Mouse (Mus musculus): ENCODE data around the gene Mbd3.

The Mbd3 gene

DNA sequence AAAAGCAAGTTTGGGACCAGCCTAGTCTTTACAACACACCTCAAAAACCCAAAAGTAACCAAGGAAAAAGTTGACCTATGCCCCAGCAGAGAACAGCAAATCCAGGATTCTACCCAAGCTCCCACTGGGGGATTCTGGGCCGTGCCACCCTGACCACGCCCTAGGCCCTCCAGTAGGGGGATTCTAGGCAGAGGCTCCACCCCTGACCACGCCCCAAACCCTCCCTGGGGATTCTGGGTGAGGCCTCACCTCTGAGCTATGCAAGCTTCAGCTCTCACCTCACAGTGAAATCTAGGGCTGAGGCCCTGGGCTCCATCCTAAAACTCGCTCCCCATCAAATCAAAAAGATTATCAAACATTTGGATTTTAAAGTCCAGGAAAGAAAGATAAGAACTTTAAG, 24.2 kb upstream of the Mbd3 start:
- DNase-seq (ENCODE audit: low read depth, low spot score): no peak

DNA sequence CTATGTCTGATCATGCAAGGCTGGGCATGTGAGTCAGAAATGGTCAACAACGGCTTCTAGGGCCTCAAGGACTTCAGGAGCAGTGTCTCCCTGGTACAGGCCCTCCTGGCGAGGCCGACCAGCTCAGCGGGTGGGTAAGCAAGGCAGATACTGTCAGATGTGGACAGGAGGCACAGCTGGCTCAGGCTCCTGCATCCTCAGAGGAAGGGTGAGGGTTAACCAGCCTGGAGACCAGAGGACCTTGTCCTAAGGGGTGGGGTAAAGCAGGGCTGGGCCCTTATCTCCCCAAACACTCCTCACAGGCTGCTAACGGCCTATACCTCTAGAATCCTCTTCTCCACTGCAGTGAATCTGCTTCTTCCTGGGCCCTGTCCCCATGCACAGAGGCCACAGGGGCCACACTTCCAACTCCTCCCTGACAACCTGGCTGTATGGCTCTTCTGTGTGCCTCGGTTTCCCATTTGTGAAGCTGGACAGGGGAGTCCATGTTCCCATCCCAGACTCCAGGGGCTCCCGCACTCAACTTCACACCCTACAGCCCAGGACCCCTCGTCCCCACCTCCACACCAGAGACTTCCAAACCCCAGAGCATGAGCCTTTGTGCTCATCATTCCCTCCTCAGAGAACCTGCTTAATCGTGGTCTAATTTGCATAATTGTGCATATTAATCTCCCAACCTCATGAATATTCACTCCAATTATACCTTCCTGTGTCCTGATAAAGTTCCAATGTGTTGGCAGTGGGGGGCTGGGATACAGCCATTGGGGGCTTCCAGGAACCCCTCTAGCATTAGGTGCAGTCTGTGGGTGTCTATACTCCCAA, 22.5 kb upstream of the Mbd3 start:
- no peak for DNase-seq (ENCODE audit: low read depth, low spot score)

DNA sequence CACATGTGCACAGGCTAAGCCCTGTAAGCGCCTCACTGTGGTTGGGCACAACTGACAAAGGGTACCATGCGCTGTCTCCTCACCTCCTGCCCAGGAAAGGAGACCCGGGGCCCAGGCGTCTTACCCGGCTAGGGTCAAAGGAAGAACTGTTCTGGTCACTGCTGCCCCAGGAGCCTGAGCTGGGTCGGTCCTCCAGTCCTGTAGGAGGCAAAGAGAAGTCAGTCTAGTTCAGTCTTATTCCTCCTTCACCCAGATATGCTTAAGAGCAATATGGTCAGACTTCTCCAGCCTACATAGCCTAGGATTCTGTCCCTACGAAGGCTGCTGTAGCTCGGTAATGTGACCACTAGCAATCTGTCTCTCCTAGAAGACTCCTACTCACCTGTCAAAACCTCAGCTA, 21.9 kb upstream of the Mbd3 start:
- DNase-seq (ENCODE audit: low read depth, low spot score): no peak

DNA sequence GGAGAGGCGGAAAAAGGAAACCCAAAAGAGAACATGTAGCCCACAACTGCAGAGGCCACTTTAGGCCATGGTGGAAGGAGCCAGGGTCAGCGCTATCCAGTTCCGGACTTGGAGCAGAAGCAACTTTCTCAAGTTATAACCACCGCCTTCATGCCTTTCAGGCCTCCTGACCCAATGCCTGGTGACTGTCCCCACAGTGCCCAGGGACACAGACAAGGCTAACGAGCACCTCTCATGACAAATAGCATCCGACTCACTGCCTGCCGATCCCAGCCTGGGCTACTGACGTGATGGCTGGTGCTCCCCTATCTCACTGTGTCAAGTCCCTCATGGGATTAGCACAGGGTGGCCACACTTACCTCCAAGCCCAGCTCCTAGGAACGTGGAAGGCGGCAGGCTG, 21.4 kb upstream of the Mbd3 start:
- DNase-seq (ENCODE audit: low read depth, low spot score): no peak

DNA sequence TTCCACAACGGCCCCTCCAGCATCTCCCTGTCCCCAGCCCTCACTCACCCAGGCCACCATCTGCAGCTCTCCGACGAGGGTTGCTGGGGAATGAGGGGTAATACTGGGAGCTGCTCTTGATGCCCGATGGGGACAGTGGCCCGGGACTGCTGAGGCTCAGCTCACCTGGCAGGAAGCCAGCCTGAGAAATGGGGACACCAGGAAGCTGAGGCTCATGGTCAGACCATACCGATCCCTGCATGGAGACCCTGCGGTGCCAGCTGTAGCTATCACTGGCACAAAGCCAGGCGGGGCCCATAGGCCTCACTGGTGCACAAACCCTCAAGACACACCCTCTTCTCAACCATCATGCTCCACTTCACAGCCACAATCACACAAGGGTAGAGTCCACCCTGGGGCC, 20.1 kb upstream of the Mbd3 start:
- no peak for DNase-seq (ENCODE audit: low read depth, low spot score)

DNA sequence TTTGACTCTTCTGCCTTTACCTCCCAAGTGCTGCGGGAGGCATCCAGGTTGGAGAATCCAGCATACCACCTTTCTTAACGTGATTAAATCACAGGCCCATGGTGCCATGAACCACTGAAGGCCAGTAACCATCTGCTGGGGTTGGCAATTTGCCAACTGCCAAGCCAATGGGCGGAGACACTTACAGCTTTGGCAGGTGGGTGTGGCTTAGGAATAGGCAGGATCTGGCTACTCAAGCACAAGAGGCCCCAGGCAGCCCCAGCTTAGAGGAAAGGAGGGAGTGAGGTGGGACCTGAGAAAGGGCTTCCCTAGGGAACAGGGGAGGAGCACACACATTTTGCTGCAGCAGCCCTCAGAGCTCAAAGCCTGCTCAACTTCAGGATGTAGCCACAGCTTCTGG, 19.0 kb upstream of the Mbd3 start:
- DNase-seq (ENCODE audit: low read depth, low spot score): no peak

DNA sequence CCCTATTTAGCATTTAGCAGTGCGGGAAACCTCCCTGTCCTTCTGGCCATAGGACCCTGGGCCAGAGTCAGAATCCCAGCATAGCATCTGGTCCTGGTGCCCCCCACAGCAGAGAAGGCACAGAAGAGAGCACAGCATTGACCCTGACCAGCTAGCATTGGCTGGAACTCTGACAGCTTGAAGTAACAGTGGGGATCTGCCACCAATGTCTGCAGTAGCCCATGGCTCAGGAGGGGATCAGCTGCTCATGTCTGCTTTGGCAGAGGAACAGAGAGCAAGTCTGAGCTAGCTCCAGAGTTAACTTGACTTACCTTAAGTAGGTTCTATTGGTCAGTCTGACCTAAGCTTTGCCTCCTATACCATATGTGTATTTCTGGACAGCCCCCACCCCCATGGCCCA, 18.5 kb upstream of the Mbd3 start:
- DNase-seq (ENCODE audit: low read depth, low spot score): no peak

DNA sequence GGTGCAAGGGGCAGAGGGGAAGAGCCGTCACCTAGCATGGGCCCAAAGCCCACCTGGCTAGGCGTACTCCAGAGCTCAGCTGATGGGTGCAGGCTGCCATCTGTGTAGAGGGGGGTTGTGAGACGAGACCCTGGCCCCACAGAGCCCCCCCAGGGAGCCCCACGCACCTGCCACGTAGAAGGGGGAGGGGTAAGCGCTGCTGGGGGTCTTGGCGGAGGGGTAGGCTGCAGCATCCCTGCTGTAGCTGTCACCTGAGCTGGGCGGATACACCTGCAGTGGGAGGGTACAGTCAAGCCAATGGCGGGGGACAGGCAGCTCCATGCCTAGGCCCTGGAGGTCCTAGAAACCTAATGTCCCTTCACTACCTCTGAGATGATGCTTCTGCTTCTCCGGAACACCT, 18.0 kb upstream of the Mbd3 start:
- no peak for DNase-seq (ENCODE audit: low read depth, low spot score)

DNA sequence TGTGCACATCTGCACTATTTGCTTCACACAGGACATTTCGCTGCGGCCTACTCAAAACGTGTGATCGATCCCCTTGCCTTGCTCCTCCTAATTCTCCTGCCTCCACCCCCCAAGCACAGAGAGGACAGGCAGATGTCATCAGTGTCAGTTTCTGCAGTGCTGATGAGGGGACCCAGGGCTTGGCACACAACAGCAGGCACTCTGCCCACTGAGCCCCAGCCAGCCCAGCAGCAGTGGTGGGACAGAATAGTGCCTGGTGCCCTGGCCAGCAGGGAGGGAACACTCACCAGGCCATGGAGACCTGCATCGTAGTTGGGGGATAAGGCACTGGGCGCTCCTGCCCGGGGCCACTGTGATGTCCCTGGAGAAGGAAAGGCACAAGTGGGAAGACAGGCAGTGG, 16.2 kb upstream of the Mbd3 start:
- DNase-seq (ENCODE audit: low read depth, low spot score): no peak

DNA sequence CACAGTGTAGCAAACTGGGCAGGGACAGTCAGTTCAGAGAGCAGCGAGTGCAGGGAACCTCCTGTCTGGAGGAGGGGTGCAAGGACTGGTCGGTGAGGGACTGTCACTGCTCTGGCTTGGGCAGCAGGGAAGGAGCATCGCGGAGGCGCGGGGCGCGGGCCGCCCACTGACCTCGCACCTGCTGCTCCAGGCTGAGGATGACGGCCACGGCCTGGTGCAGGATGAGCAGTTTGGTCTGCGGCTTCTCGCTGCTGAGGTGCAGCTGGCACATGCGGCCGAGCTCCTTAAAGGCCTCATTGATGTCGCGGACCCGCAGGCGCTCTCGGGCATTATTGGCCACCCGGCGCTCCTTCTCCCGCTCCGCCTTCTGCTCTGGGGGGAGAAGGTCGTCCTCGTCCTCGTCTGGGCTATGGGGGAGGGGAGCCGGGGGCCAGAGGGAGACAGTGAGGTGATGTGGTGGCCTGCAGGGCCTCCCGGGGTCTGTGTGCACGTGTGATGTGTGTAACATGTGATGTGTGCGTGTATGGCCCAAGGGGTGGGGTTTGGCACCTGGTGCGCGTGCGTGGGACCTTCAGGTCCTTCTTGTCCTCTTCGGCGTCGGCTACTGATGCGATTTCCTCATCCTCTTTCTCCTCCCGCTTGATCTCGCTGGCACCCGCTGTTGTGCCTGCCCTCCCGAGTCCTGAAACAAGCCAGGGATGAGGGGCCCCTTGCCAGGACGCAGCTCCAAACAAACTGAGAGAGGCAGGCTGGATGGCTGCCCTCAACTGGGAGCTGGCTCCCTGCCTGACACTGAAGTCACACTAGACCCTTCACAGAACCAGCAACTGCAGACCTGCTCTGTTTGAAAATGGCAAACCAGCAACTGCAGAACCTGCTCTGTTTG, 13.5 kb upstream of the Mbd3 start:
- DNase-seq (ENCODE audit: low read depth, low spot score): no peak

DNA sequence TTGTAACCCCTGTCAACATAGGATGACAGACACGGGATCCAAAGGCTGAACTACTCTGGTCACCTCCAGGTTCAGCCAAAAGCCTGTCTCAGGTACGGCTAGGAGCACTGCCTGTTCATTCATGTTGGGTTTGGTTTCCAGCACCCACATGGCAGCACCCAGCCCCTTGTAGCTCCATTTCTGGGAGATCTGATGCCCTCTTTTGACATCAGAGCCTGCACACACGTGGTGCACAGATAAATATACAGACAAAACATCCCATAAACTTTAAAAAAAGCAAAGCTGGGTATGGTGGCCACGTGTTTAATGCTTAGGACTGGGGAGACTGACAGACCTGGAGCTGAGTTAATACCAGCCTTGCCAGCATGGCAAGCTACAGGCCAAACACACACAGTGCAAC, 8.6 kb upstream of the Mbd3 start:
- no peak for DNase-seq (ENCODE audit: low read depth, low spot score)

DNA sequence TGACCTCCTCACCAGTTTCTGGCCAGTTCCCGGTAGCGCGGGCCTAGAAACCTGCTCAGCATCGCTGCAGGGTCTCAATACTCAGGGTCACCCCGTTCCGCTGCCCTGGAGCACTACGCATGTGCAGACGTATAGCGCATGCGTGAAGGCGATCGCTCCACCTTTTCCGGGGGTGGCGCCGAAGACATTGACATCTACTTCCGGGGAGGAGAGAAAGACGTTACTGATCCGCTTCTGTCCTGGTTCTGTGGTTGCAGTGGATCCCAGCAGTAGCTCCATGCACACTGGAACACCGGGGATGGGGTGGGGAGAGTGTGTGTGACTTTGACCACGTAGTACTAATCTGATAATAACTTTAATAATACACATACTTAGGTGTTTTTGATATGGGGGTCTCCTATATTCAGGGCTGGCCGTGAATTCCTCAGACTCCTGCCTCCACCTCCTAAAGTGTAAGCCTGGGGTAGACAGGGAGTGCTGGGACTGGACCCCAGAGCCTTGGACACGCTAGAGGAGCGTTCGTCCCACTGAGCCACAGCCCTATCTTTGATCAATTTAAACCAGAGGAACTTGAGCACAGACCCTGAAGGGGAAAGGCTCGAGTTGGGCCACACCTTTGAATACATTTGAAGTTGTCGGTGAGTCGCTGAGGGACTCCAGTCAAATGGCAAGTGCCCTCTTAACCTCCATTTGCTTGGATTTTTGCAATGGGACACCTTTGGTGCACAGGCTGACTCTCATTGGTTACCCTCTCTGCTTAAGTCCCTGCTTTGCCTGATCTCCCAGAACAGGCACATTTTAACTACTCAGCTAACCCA, 7.5 kb upstream of the Mbd3 start, which contains the start of gene Uqcr11:
Gene Uqcr11, minus strand, starts transcription at position 147 of the 818 bp plus-strand sequence.
- DNase-seq (ENCODE audit: low read depth, low spot score): peak; percentile 89

DNA sequence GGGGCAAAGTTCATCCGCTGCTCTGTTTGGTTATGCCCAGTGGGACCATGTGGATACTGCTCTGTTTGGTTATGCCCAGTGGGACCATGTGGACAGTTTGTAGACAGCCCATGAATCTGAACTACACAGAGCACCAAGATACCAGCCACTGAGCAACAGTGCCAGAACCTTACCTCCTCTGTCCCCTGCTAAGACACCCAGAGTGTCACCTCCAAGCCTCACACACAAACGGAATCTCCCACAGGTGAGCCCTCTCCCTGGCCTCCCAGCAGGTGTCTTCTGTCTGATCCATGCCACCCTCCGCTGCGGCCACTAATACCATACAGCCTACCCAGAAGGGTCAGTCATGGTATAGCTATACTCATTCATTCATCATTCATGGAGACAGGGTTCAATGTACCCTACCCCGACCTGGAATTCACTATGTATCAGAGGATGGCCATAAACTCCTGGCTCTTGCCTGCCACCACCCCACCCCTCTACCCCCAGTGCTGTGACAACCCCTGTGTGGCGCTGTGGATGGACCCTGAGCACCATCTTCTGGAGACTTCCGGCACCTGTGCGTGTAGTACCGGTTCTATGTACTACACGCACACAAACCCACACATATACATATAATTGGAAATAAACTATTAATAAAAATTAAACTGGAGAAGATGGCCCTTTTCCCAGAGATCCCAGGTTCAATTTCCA, 6.3 kb upstream of the Mbd3 start:
- DNase-seq (ENCODE audit: low read depth, low spot score): no peak

DNA sequence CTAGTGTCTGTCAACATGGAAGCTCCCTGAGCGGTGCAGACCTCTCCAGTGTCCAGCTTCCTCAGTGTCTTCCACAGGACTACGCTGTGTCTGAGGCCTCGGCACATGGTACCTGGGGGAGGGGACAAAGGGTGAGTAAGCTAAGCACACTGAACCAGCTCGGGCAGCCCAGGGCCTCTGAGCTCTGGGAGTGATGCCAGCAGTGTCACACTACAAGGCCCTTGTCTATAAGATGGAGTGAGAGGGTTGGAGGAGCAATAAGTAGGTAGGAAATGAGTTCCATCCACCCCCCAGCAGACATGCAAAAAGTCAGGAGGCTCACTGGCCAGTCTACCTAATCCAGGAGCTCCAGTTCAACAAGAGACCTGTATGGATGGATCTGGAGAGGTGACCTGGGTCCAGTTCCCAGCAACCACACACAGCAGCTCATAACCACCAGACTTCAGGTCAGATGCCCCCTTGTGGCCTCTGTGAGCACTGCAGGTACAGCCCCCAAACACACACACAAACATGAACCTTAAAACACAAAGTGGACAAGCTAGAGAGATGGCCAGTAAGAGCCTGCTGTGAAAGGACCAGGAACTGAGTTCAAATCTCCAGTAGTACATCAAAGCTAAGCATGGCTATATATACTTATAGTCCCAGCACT, 3.8 kb upstream of the Mbd3 start:
- no peak for DNase-seq (ENCODE audit: low read depth, low spot score)

DNA sequence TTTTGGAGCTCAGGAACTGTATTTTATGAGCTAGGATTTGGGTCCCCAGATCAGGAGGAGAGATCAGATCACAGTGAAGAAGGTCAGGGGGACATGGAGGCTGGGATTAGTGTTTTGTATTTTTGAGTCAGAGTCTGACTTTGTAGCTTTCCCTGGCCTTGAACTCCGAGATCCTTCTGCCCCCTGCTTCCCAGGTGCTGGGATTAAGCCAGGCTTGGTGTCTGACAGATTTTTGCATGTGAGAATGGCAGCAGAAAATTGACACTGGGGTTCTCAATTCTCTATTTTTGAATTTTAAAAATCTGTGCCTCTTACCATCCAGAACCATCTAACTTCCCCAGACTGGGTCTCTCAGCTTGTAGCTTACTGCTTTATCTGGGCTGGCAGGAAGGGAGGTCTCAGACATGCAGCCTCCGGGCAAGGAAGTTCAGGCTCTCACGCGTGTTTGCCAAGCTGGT, 1.4 kb upstream of the Mbd3 start:
- DNase-seq (ENCODE audit: low read depth, low spot score): no peak

DNA sequence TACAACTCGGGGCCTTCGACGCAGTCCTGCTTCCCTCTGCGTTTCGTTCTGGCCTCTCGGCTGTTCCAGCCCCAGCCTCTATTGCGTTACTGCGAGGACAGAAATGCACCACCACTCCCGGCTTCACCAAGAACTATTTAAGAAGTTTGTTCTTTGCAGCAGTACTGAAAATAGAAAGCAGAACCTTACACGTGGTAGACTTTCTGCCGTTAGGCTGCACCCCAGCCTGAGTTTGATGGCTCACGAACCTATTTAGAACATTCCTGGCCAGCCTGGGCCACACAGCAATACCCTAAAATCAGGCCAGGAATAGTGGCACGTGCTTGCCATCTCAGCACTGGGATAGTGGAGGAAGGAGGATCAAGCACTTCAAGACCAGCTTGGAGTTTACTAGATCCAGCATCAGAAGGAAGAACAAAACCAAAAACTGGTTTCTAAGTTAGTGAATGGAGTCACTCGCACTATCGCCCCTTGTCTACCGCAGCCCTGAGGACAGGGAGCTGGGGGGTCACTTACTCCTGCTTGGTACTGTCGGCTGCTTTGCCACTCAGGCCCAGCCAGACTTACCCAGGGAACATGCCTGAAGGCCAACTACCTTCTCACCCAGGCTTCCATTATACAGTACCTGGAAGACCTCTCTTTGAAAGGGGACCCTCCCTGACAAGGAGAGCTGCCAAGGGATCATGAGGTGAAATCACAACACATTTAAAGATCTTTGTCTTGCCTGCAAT, 788 bp upstream of the Mbd3 start:
- DNase-seq (ENCODE audit: low read depth, low spot score): no peak

DNA sequence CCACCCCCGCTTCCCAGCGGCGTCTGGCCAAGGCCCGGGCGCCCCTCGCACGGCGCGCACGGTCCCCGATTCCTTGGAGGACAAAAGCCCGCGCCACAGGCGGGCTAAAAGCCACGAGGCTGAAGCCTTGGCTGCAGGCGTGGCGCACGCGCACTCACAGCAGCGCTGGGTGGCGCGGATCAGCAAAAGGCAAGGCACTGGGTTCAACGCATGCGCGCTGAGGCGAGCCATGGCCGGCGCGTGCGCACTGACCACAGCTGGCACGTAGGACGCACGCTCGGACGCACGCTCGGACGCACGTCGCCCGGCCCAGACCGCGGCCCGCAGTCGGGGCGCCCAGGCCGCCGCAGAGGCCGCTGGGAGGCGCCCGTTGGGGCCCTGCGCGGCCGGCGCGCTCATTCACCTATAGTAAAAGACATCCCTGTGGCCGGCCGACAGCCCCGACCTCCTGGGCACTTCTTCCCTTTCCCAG, 595 bp downstream of the Mbd3 start:
- peak; percentile 98 for DNase-seq (ENCODE audit: low read depth, low spot score)

DNA sequence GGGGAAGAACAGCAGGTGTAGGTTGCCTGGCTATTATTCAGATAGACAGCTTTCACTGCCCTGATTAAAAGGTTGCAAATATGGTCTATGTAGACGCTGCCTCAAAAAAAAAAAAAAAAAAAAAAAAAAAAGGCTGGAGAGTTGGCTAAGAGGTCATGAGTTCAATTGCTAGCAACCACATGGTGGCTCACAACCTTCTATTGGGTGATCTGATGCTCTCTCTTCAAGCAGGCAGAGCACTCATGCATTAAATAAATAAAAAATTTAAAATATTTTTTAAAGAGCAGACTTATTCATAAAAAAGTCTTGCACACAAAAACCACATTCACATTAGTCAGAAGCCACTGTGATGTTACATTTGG, 1.2 kb downstream of the Mbd3 start:
- DNase-seq (ENCODE audit: low read depth, low spot score): no peak

DNA sequence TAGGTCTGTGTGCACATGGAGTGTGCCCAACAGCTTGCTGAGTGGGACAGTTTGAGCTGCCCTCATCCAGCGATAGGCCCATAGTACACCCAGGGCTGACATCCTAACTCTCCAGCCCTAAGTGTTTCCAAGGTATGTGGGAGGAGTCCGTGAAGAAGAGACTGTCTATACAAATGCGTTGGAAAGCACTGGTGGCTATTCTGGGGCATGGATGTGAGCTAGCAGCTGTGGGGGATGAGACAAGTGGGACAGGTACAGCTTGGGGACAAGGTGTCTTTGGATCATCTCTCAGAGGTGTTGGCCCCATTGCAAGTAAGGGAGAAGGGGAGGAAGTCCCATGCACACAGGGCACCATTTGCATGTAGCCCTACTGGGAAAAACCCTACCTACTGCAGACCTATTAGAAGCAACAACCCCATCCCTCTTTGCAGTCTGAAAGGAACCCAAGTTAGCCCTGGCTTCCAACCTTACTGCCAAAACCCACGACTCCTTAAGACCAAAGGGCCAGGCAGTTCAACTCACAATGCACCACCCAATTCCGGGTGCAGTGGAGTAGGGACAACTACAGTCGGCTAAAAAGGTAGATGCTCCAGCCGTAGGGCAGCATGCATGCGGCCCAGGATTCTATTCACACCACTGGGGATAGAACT, 1.7 kb downstream of the Mbd3 start:
- DNase-seq (ENCODE audit: low read depth, low spot score): no peak
